Mouse (Mus musculus) forebrain, embryonic 11.5 days (tissue): Measurements from ENCODE around the gene Gm17490. TPM values are rescaled to one million over a fixed set of nuclear protein-coding genes. Genes with fewer than 3 reads are reported as not detected.

Source experiments
- ATAC-seq: fragments of 200-750 bp; cut with Nextera tagmentation; replicated peaks from 2 replicates; pipeline ENCODE4 v1.8.0; 2017; ENCODE audit warnings: moderate TSS enrichment; ENCODE audit not compliant: low FRiP score
- DNase-seq: peaks from one replicate; pipeline ENCODE4 v3.0.0-alpha.2; 2017; ENCODE audit warnings: low spot score
- H3K27ac ChIP-seq: fragments of 300-500 bp; sonication (generic); 2 replicates; pipeline ENCODE4 v1.5.1; 2014; ENCODE audit warnings: low read depth, low read length
- H3K27me3 ChIP-seq: fragments of 300-500 bp; sonication (generic); 2 replicates; pipeline ENCODE4 v1.6.1; 2014; ENCODE audit warnings: mild to moderate bottlenecking, low read length, mixed read lengths; ENCODE audit not compliant: control insufficient read depth, insufficient read depth
- H3K36me3 ChIP-seq: fragments of 300-500 bp; sonication (generic); 2 replicates; pipeline ENCODE4 v1.6.1; 2014; ENCODE audit warnings: mild to moderate bottlenecking, low read length, moderate library complexity, mixed read lengths; ENCODE audit not compliant: control insufficient read depth, insufficient read depth
- H3K4me1 ChIP-seq: fragments of 300-500 bp; sonication (generic); replicated peaks from 2 replicates; pipeline ENCODE4 v1.6.1; 2014; ENCODE audit warnings: low read length, mixed read lengths; ENCODE audit not compliant: control insufficient read depth, insufficient read depth
- H3K4me2 ChIP-seq: fragments of 300-500 bp; sonication (generic); 2 replicates; pipeline ENCODE4 v1.6.1; 2014; ENCODE audit warnings: low read depth, mild to moderate bottlenecking, low read length, moderate library complexity, mixed read lengths; ENCODE audit not compliant: severe bottlenecking
- H3K4me3 ChIP-seq: fragments of 300-500 bp; sonication (generic); 2 replicates; pipeline ENCODE4 v1.5.1; 2014; ENCODE audit warnings: low read depth, low read length
- H3K9ac ChIP-seq: fragments of 300-500 bp; sonication (generic); 2 replicates; pipeline ENCODE4 v1.6.1; 2014; ENCODE audit warnings: low read length
- H3K9me3 ChIP-seq: fragments of 300-500 bp; sonication (generic); 2 replicates; pipeline ENCODE4 v1.6.1; 2016; ENCODE audit warnings: low read length, mixed read lengths; ENCODE audit not compliant: control insufficient read depth
- WGBS: fragments of 180-500 bp; shearing (Covaris S2); extraction: QIAGEN DNeasy Blood & Tissue Kit; methylation state at CpG from one replicate; pipeline ENCODE4 v1.1.7; 2014; 5-methylcytosine and 5-hydroxymethylcytosine counted together
- polyA plus RNA-seq: library from polyadenylated mRNA; unstranded; fragments of >200 nt; fragmentation: Nextera tagmentation; extraction: Ambion mirVana; gene quantifications from 2 replicates; pipeline ENCODE4 v1.2.1, GENCODE M21; 2014

Gene Gm17490
- polyA plus RNA-seq, 1 experiment from 2014 or later, result not detected

- Histone ChIP-seq H3K27me3 (no peaks in the 10 kb centered on the region), H3K4me1 (no peaks in the 10 kb centered on the region), H3K9me3 (no peaks in the 10 kb centered on the region), H3K36me3 (peaks cover 11% of the 10 kb centered on the region), H3K9ac (no peak overlapping the region), H3K4me3 (no peak overlapping the region), H3K4me2 (no peak overlapping the region), H3K27ac (no peak overlapping the region)
- no peak for DNase-seq
- WGBS, result 92% methylated on average over 4 of the region's 4 CpGs
- ATAC-seq, result no peak
These were observed 38.1 kb downstream of the Gm17490 start for GRCm38 (mm10) chr2:11587996-11588395.

- H3K27me3 ChIP-seq, result no peaks in the 10 kb centered on the region
- DNase-seq (no peak), ATAC-seq (no peak)
- no peak overlapping the region for H3K9ac ChIP-seq
- H3K4me3 ChIP-seq, result no peak overlapping the region
- 91% methylated on average over 4 of the region's 4 CpGs for WGBS
- no peak overlapping the region for H3K27ac ChIP-seq
- H3K4me2 ChIP-seq, result no peak overlapping the region
- no peaks in the 10 kb centered on the region for H3K4me1 ChIP-seq
- H3K9me3 ChIP-seq, result no peaks in the 10 kb centered on the region
- no peaks in the 10 kb centered on the region; the same call in 1 of the 2 replicates for H3K36me3 ChIP-seq
These were observed 46.7 kb downstream of the Gm17490 start for GRCm38 (mm10) chr2:11579399-11579798.

- H3K9me3 ChIP-seq, result no peaks in the 10 kb centered on the region
- H3K36me3 ChIP-seq, result no peaks in the 10 kb centered on the region; the same call in 1 of the 2 replicates
- no peak overlapping the region for H3K4me3 ChIP-seq
- no peak overlapping the region for H3K4me2 ChIP-seq
- no peak overlapping the region for H3K27ac ChIP-seq
- 91% methylated on average over 6 of the region's 6 CpGs for WGBS
- H3K4me1 ChIP-seq, result no peaks in the 10 kb centered on the region
- H3K9ac ChIP-seq, result no peak overlapping the region
- DNase-seq, result no peak
- no peaks in the 10 kb centered on the region for H3K27me3 ChIP-seq
- no peak for ATAC-seq
These were observed 47.9 kb downstream of the Gm17490 start for GRCm38 (mm10) chr2:11578187-11578586.

Other genes with a start within 250 kb of the Gm17490 start
- gene Pfkfb3, start 72.2 kb downstream of the Gm17490 start, polyA plus RNA-seq, result 14.1 and 18.4 TPM in 2 replicates
- gene Rbm17, start 22.1 kb downstream of the Gm17490 start, polyA plus RNA-seq, result 200 and 205 TPM in 2 replicates
- gene Il2ra, start 16.5 kb upstream of the Gm17490 start, polyA plus RNA-seq, result not detected in 2 replicates
- gene Il15ra, start 79.0 kb upstream of the Gm17490 start, polyA plus RNA-seq, result 0.13 and 0.25 TPM in 2 replicates
- 122 and 127 TPM in 2 replicates for gene Fbh1, start 151.3 kb upstream of the Gm17490 start, polyA plus RNA-seq
- gene Ankrd16, start 151.6 kb upstream of the Gm17490 start, polyA plus RNA-seq, result 33.2 and 34.8 TPM in 2 replicates